Mouse (Mus musculus) erythroblast, embryonic 14.5 days (primary cell): ENCODE measurements around the gene Hipk1.

Experiments used
- GATA1 ChIP-seq: IDR thresholded peaks from 2 replicates; pipeline ENCODE4 v1.6.1; 2012; ENCODE audit warnings: low read length, inconsistent platforms, mixed read lengths
- TAL1 ChIP-seq: IDR thresholded peaks from 3 replicates; pipeline ENCODE4 v1.6.1; 2012; ENCODE audit warnings: low read length, inconsistent platforms, mixed read lengths

GRCm38 (mm10) chr3:103733799-103734695, 57.3 kb downstream of the Hipk1 start:
- TF ChIP-seq GATA1 (no peak), TAL1 (no peak)
